Mouse (Mus musculus): ENCODE results near the gene Mrpl1. TPM values are rescaled to one million over a fixed set of nuclear protein-coding genes. Genes with fewer than 3 reads are reported as not detected.

Mrpl1 gene
- total RNA-seq, 4 experiments from 2014 or later: 13.4 to 16.1 (median 15.8) TPM

DNA sequence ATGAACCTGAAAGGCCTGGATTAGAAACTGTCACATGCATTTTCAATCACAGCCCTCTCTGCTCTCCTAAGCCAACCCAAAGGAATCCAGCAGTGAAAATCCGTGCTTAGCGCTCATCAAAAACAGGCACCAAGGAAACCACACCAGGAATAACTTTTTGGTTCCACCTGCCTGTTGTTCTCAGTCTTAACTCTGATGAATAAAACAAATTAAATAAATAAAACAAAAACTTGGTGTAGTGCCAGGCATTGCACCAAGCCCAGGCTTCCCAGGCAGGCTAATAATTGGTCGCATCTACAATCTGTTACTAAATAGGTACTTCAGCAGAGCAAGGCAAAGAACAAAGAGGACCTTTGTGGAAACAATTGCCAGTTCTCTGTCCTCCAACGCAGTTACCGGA lies 99.4 kb downstream of the Mrpl1 start:
- DNase-seq (ENCODE audit: low spot score in 2 of 2): no peak

DNA sequence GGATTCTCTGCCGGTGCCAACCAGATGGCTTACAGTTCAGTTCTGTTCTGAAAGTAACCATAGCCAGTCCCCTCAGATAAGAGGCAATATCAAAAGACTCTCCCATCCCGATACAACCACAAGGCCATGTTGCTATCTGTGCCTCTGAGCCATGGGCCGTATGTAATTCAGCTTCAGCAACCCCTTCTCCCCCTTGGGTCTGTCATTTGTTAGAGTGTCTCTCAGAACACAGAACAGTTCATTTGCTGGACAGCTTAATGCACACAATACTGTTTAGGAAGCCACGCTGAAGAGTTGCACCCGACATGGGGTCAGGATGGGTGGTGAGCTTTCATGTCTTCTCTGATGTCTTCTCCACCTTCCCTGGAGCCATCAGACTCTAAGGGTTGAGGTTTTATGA lies 100.3 kb downstream of the Mrpl1 start:
- DNase-seq (ENCODE audit: low spot score in 2 of 2): no peak

DNA sequence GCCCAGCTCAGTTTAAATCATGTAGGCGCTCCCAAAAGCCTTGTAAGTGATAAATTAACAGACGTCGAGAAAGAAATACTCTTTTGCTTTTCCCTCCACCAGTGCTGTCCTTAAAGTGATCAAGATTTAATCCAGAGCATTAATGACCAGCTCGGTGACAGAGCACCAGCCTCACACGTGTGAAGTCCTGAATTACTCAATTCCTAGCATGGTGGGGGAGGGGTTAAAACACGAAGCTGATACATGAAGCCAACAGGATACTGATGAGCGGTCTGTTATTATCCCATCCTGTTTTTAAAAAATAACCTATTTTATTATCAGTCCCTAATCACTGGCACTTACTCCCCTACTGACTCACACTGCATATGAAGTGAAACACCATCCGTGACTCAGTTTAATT lies 102.4 kb downstream of the Mrpl1 start:
- no peak for DNase-seq (ENCODE audit: low spot score in 2 of 2)

Other genes starting within 250 kb of the Mrpl1 start
- gene Cnot6l, start 45.3 kb upstream of the Mrpl1 start, total RNA-seq (2022): 10 to 100 TPM; 69.8 to 80.3 (median 75.0) TPM
- gene Fras1, start 164.5 kb downstream of the Mrpl1 start, total RNA-seq (2022): 10 to 100 TPM; 19.8 to 24.6 (median 23.4) TPM

All from left cerebral cortex, adult 8-10 months (tissue).